Mouse (Mus musculus): ENCODE measurements around the gene Erc2. TPM values are rescaled to one million over a fixed set of nuclear protein-coding genes. Genes with fewer than 3 reads are reported as not detected.

Erc2 gene
- polyA plus RNA-seq, 1 experiment from 2014 or later, result 1.9 TPM

- Histone ChIP-seq H3K4me1 (ENCODE audit: insufficient read depth) (no peaks in the 10 kb centered on the region), H3K4me3 (ENCODE audit: low read depth, low read length) (no peak overlapping the region), H3K9me3 (ENCODE audit: low read length) (no peaks in the 10 kb centered on the region), H3K36me3 (replicated peaks; ENCODE audit: insufficient read depth, low read length) (no peaks in the 10 kb centered on the region), H3K4me2 (ENCODE audit: low read depth, low read length) (no peak overlapping the region), H3K27ac (ENCODE audit: low read depth) (no peak overlapping the region), H3K9ac (replicated peaks) (no peak overlapping the region), H3K27me3 (ENCODE audit: insufficient read depth, low read length) (no peaks in the 10 kb centered on the region)
- ATAC-seq (no peak), DNase-seq (no peak)
- TF ChIP-seq CTCF (IDR thresholded peaks at IDR 0.05; ENCODE audit: low read depth), result no peak
- TF ChIP-seq EP300 (IDR thresholded peaks at IDR 0.05; ENCODE audit: low read depth), result no peak
- 63% methylated on average over 2 of the region's 2 CpGs for WGBS (ENCODE audit: insufficient replicate concordance)
These were observed 334.6 kb downstream of the Erc2 start for GRCm38 (mm10) chr14:27956801-27957200.

GRCm38 (mm10) chr14:27973701-27974100 lies 351.5 kb downstream of the Erc2 start:
- ATAC-seq, result no peak
- H3K9me3 ChIP-seq (ENCODE audit: low read length), result no peaks in the 10 kb centered on the region
- H3K36me3 ChIP-seq (replicated peaks; ENCODE audit: insufficient read depth, low read length), result no peaks in the 10 kb centered on the region
- no peak overlapping the region for H3K27ac ChIP-seq (ENCODE audit: low read depth)
- WGBS (ENCODE audit: insufficient replicate concordance), result 71% methylated on average over 6 of the region's 6 CpGs
- no peaks in the 10 kb centered on the region for H3K4me1 ChIP-seq (ENCODE audit: insufficient read depth)
- H3K9ac ChIP-seq (replicated peaks), result no peak overlapping the region
- H3K27me3 ChIP-seq (ENCODE audit: insufficient read depth, low read length), result no peaks in the 10 kb centered on the region
- no peak overlapping the region for H3K4me3 ChIP-seq (ENCODE audit: low read depth, low read length)
- no peak overlapping the region for H3K4me2 ChIP-seq (ENCODE audit: low read depth, low read length)
- TF ChIP-seq CTCF (IDR thresholded peaks at IDR 0.05; ENCODE audit: low read depth) (no peak), EP300 (IDR thresholded peaks at IDR 0.05; ENCODE audit: low read depth) (no peak)
- DNase-seq, result no peak

- no peak overlapping the region for H3K4me3 ChIP-seq (ENCODE audit: low read depth, low read length)
- H3K4me1 ChIP-seq (ENCODE audit: insufficient read depth), result no peaks in the 10 kb centered on the region
- H3K27me3 ChIP-seq (ENCODE audit: insufficient read depth, low read length), result no peaks in the 10 kb centered on the region
- WGBS (ENCODE audit: insufficient replicate concordance), result 48% methylated on average over 1 of the region's 1 CpGs
- DNase-seq (no peak), ATAC-seq (no peak)
- no peaks in the 10 kb centered on the region for H3K9me3 ChIP-seq (ENCODE audit: low read length)
- no peak overlapping the region for H3K9ac ChIP-seq (replicated peaks)
- H3K27ac ChIP-seq (ENCODE audit: low read depth), result no peak overlapping the region
- TF ChIP-seq EP300 (IDR thresholded peaks at IDR 0.05; ENCODE audit: low read depth) (no peak), CTCF (IDR thresholded peaks at IDR 0.05; ENCODE audit: low read depth) (no peak)
- H3K4me2 ChIP-seq (ENCODE audit: low read depth, low read length), result no peak overlapping the region
- H3K36me3 ChIP-seq (replicated peaks; ENCODE audit: insufficient read depth, low read length), result no peaks in the 10 kb centered on the region
These were observed 353.4 kb downstream of the Erc2 start for GRCm38 (mm10) chr14:27975661-27976060.

- no peaks in the 10 kb centered on the region for H3K4me1 ChIP-seq (ENCODE audit: insufficient read depth)
- no peaks in the 10 kb centered on the region for H3K36me3 ChIP-seq (replicated peaks; ENCODE audit: insufficient read depth, low read length)
- no peak for TF ChIP-seq CTCF (IDR thresholded peaks at IDR 0.05; ENCODE audit: low read depth)
- TF ChIP-seq EP300 (IDR thresholded peaks at IDR 0.05; ENCODE audit: low read depth), result no peak
- H3K27me3 ChIP-seq (ENCODE audit: insufficient read depth, low read length), result no peaks in the 10 kb centered on the region
- no peak overlapping the region for H3K9ac ChIP-seq (replicated peaks)
- WGBS (ENCODE audit: insufficient replicate concordance), result 75% methylated on average over 3 of the region's 3 CpGs
- H3K27ac ChIP-seq (ENCODE audit: low read depth), result no peak overlapping the region
- H3K9me3 ChIP-seq (ENCODE audit: low read length), result no peaks in the 10 kb centered on the region
- ATAC-seq, result no peak
- no peak for DNase-seq
- H3K4me2 ChIP-seq (ENCODE audit: low read depth, low read length), result no peak overlapping the region
- no peak overlapping the region for H3K4me3 ChIP-seq (ENCODE audit: low read depth, low read length)
These were observed 362.5 kb downstream of the Erc2 start for GRCm38 (mm10) chr14:27984758-27985157.

DNA sequence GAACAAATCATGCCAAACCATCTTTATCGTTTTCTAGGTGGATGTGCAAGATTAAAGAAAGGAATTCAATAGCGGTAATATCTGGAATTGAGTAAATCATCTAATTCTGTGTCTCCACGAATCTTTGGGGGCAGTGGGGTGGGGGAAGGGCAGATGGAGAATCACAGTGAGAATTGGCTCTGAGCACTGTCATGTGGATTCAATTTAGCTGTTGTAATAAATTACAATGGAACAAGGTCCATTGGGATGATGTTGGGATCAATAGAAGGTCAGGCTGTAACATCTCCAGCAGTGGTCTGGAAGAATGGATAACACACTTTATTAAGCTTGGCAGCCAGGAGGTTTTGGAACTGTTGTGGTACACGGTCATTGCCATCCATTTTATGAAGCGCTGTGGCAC lies 363.0 kb downstream of the Erc2 start:
- Histone ChIP-seq H3K4me1 (ENCODE audit: insufficient read depth) (no peaks in the 10 kb centered on the region), H3K36me3 (replicated peaks; ENCODE audit: insufficient read depth, low read length) (no peaks in the 10 kb centered on the region), H3K9ac (replicated peaks) (no peak overlapping the region), H3K4me2 (ENCODE audit: low read depth, low read length) (no peak overlapping the region), H3K4me3 (ENCODE audit: low read depth, low read length) (no peak overlapping the region), H3K27ac (ENCODE audit: low read depth) (no peak overlapping the region), H3K9me3 (ENCODE audit: low read length) (no peaks in the 10 kb centered on the region), H3K27me3 (ENCODE audit: insufficient read depth, low read length) (no peaks in the 10 kb centered on the region)
- WGBS (ENCODE audit: insufficient replicate concordance), result 72% methylated on average over 5 of the region's 5 CpGs
- ATAC-seq (no peak), DNase-seq (no peak)
- TF ChIP-seq CTCF (IDR thresholded peaks at IDR 0.05; ENCODE audit: low read depth) (no peak), EP300 (IDR thresholded peaks at IDR 0.05; ENCODE audit: low read depth) (no peak)

DNA sequence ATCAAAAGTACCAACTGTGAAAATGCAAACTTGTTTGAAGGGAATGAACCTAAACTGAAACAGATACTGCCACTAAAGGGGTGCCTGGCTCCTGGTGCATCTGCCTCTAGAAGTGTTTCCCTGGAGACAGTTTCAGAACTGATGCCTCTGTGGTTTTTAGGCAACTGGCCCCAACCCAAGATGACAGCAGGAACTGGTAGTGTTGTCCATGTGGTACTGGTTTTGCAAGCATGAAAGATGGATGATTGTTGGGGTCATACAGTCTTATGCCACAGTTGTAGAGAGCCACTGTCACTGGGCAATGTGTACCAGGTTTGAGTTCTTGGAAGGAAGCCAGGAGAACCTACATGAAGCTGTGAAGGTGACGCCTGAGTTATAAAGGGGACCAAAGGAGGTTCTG lies 365.2 kb downstream of the Erc2 start:
- 55% methylated on average over 1 of the region's 1 CpGs for WGBS (ENCODE audit: insufficient replicate concordance)
- no peak overlapping the region for H3K4me3 ChIP-seq (ENCODE audit: low read depth, low read length)
- H3K36me3 ChIP-seq (replicated peaks; ENCODE audit: insufficient read depth, low read length), result no peaks in the 10 kb centered on the region
- no peak overlapping the region for H3K9ac ChIP-seq (replicated peaks)
- no peaks in the 10 kb centered on the region for H3K9me3 ChIP-seq (ENCODE audit: low read length)
- no peaks in the 10 kb centered on the region for H3K27me3 ChIP-seq (ENCODE audit: insufficient read depth, low read length)
- no peak overlapping the region for H3K4me2 ChIP-seq (ENCODE audit: low read depth, low read length)
- no peak for TF ChIP-seq CTCF (IDR thresholded peaks at IDR 0.05; ENCODE audit: low read depth)
- TF ChIP-seq EP300 (IDR thresholded peaks at IDR 0.05; ENCODE audit: low read depth), result no peak
- no peaks in the 10 kb centered on the region for H3K4me1 ChIP-seq (ENCODE audit: insufficient read depth)
- no peak overlapping the region for H3K27ac ChIP-seq (ENCODE audit: low read depth)
- DNase-seq, result no peak
- no peak for ATAC-seq

GRCm38 (mm10) chr14:27998551-27998950 lies 376.3 kb downstream of the Erc2 start:
- no peak overlapping the region for H3K4me3 ChIP-seq (ENCODE audit: low read depth, low read length)
- TF ChIP-seq EP300 (IDR thresholded peaks at IDR 0.05; ENCODE audit: low read depth) (no peak), CTCF (IDR thresholded peaks at IDR 0.05; ENCODE audit: low read depth) (no peak)
- H3K4me1 ChIP-seq (ENCODE audit: insufficient read depth), result no peaks in the 10 kb centered on the region
- H3K9ac ChIP-seq (replicated peaks), result no peak overlapping the region
- WGBS (ENCODE audit: insufficient replicate concordance), result 54% methylated on average over 3 of the region's 3 CpGs
- DNase-seq (no peak), ATAC-seq (no peak)
- no peaks in the 10 kb centered on the region for H3K27me3 ChIP-seq (ENCODE audit: insufficient read depth, low read length)
- no peak overlapping the region for H3K4me2 ChIP-seq (ENCODE audit: low read depth, low read length)
- H3K9me3 ChIP-seq (ENCODE audit: low read length), result no peaks in the 10 kb centered on the region
- no peaks in the 10 kb centered on the region for H3K36me3 ChIP-seq (replicated peaks; ENCODE audit: insufficient read depth, low read length)
- no peak overlapping the region for H3K27ac ChIP-seq (ENCODE audit: low read depth)

Data from liver, postnatal 0 days (tissue).